Mouse (Mus musculus) forebrain, embryonic 13.5 days (tissue): ENCODE data around the gene Ptprr. TPM values are rescaled to one million over a fixed set of nuclear protein-coding genes. Genes with fewer than 3 reads are reported as not detected.

Source experiments
- ATAC-seq: fragments of 200-750 bp; cut with Nextera tagmentation; 2 replicates; pipeline ENCODE4 v1.8.0; 2017
- H3K27ac ChIP-seq: fragments of 300-500 bp; sonication (generic); 2 replicates; pipeline ENCODE4 v1.5.1; 2015; ENCODE audit warnings: inconsistent platforms, mild to moderate bottlenecking, moderate library complexity
- H3K27me3 ChIP-seq: fragments of 300-500 bp; sonication (generic); 2 replicates; pipeline ENCODE4 v1.6.1; 2015; ENCODE audit warnings: mild to moderate bottlenecking, inconsistent platforms
- H3K36me3 ChIP-seq: fragments of 300-500 bp; sonication (generic); 2 replicates; pipeline ENCODE4 v1.6.1; 2015; ENCODE audit warnings: mild to moderate bottlenecking, inconsistent platforms; ENCODE audit not compliant: poor library complexity, severe bottlenecking
- H3K4me1 ChIP-seq: fragments of 300-500 bp; sonication (generic); 2 replicates; pipeline ENCODE4 v1.6.1; 2015; ENCODE audit warnings: inconsistent platforms
- H3K4me2 ChIP-seq: fragments of 300-500 bp; sonication (generic); 2 replicates; pipeline ENCODE4 v1.6.1; 2015; ENCODE audit warnings: inconsistent platforms, mild to moderate bottlenecking, moderate library complexity
- H3K4me3 ChIP-seq: fragments of 300-500 bp; sonication (generic); 2 replicates; pipeline ENCODE4 v1.5.1; 2015; ENCODE audit warnings: mild to moderate bottlenecking, inconsistent platforms
- H3K9ac ChIP-seq: fragments of 300-500 bp; sonication (generic); 2 replicates; pipeline ENCODE4 v1.6.1; 2015; ENCODE audit warnings: mild to moderate bottlenecking, inconsistent platforms
- H3K9me3 ChIP-seq: fragments of 300-500 bp; sonication (generic); replicated peaks from 2 replicates; pipeline ENCODE4 v1.6.1; 2016; ENCODE audit warnings: inconsistent platforms
- WGBS: fragments of 180-500 bp; shearing (Covaris S2); methylation state at CpG from one replicate; pipeline ENCODE4 v1.1.7; 2015; 5-methylcytosine and 5-hydroxymethylcytosine counted together
- polyA plus RNA-seq: library from polyadenylated mRNA; unstranded; fragments of >200 nt; fragmentation: Nextera tagmentation; extraction: Ambion mirVana; gene quantifications from 2 replicates; pipeline ENCODE4 v1.2.1, GENCODE M21; 2015

Gene Ptprr
- 1.9 and 3.4 TPM in 2 replicates for polyA plus RNA-seq

GRCm38 (mm10) chr10:116017845-116018479, at the start of gene Ptprr:
Gene Ptprr (plus strand): TSS chr10:116018213.
- no peaks in the 10 kb centered on the region for H3K9me3 ChIP-seq
- H3K36me3 ChIP-seq, result no peaks in the 10 kb centered on the region
- peaks cover 17% of the 10 kb centered on the region for H3K4me1 ChIP-seq
- peak; percentile 98 for ATAC-seq
- peak within 1 kb of the TSS; percentile 70 for H3K9ac ChIP-seq
- no peaks in the 10 kb centered on the region for H3K27me3 ChIP-seq
- under 1% methylated on average over 19 of the region's 19 CpGs for WGBS
- peak within 1 kb of the TSS; percentile 40; the same call in 1 of the 2 replicates for H3K27ac ChIP-seq
- peak within 1 kb of the TSS; percentile 89 for H3K4me2 ChIP-seq
- H3K4me3 ChIP-seq, result peak within 1 kb of the TSS; percentile 60

GRCm38 (mm10) chr10:115976345-115976744, 41.7 kb upstream of the Ptprr start:
- Histone ChIP-seq H3K4me2 (no peak overlapping the region), H3K9me3 (no peaks in the 10 kb centered on the region), H3K4me3 (no peak overlapping the region), H3K9ac (no peak overlapping the region), H3K27me3 (no peaks in the 10 kb centered on the region), H3K27ac (no peak overlapping the region), H3K4me1 (no peaks in the 10 kb centered on the region), H3K36me3 (no peaks in the 10 kb centered on the region)
- WGBS, result 71% methylated on average over 7 of the region's 7 CpGs
- no peak for ATAC-seq

GRCm38 (mm10) chr10:115978992-115979391, 39.0 kb upstream of the Ptprr start:
- Histone ChIP-seq H3K36me3 (no peaks in the 10 kb centered on the region), H3K4me2 (no peak overlapping the region), H3K4me1 (no peaks in the 10 kb centered on the region), H3K27me3 (no peaks in the 10 kb centered on the region), H3K27ac (no peak overlapping the region), H3K4me3 (no peak overlapping the region), H3K9me3 (no peaks in the 10 kb centered on the region), H3K9ac (no peak overlapping the region)
- WGBS, result 74% methylated on average over 7 of the region's 7 CpGs
- no peak for ATAC-seq

- Histone ChIP-seq H3K9ac (no peak overlapping the region), H3K9me3 (no peaks in the 10 kb centered on the region), H3K4me2 (no peak overlapping the region), H3K27me3 (no peaks in the 10 kb centered on the region), H3K36me3 (no peaks in the 10 kb centered on the region), H3K4me3 (no peak overlapping the region), H3K27ac (no peak overlapping the region), H3K4me1 (no peaks in the 10 kb centered on the region)
- WGBS, result 90% methylated on average over 2 of the region's 2 CpGs
- ATAC-seq, result no peak
Measured at GRCm38 (mm10) chr10:115980018-115980417, 38.0 kb upstream of the Ptprr start.

GRCm38 (mm10) chr10:115984308-115984707, 33.7 kb upstream of the Ptprr start:
- Histone ChIP-seq H3K4me2 (no peak overlapping the region), H3K27ac (no peak overlapping the region), H3K9ac (no peak overlapping the region), H3K4me1 (no peaks in the 10 kb centered on the region), H3K27me3 (no peaks in the 10 kb centered on the region), H3K4me3 (no peak overlapping the region), H3K36me3 (no peaks in the 10 kb centered on the region), H3K9me3 (no peaks in the 10 kb centered on the region)
- no peak for ATAC-seq
- WGBS, result 68% methylated on average over 6 of the region's 6 CpGs

- Histone ChIP-seq H3K9ac (no peak overlapping the region), H3K36me3 (no peaks in the 10 kb centered on the region), H3K4me1 (no peaks in the 10 kb centered on the region), H3K4me3 (no peak overlapping the region), H3K4me2 (no peak overlapping the region), H3K9me3 (no peaks in the 10 kb centered on the region), H3K27me3 (no peaks in the 10 kb centered on the region), H3K27ac (no peak overlapping the region)
- no peak for ATAC-seq
- WGBS, result 76% methylated on average over 8 of the region's 8 CpGs
Measured at GRCm38 (mm10) chr10:116001838-116002237, 16.2 kb upstream of the Ptprr start.

GRCm38 (mm10) chr10:116006675-116007074, 11.3 kb upstream of the Ptprr start:
- H3K9ac ChIP-seq, result no peak overlapping the region
- H3K36me3 ChIP-seq, result no peaks in the 10 kb centered on the region
- no peak overlapping the region for H3K4me2 ChIP-seq
- no peak overlapping the region for H3K27ac ChIP-seq
- ATAC-seq, result peak; percentile 41; the same call in 1 of the 2 replicates
- no peak overlapping the region for H3K4me3 ChIP-seq
- H3K9me3 ChIP-seq, result no peaks in the 10 kb centered on the region
- no peaks in the 10 kb centered on the region for H3K27me3 ChIP-seq
- H3K4me1 ChIP-seq, result no peaks in the 10 kb centered on the region
- 40% methylated on average over 6 of the region's 6 CpGs for WGBS

- H3K9me3 ChIP-seq, result no peaks in the 10 kb centered on the region
- under 1% methylated on average over 17 of the region's 17 CpGs for WGBS
- peak overlapping the region; percentile 89 for H3K4me2 ChIP-seq
- 0 out of 2 replicates have a peak overlapping the region, but pooled peaks have one; percentile 25 for H3K27ac ChIP-seq
- H3K27me3 ChIP-seq, result no peaks in the 10 kb centered on the region
- peak overlapping the region; percentile 70 for H3K9ac ChIP-seq
- no peaks in the 10 kb centered on the region for H3K36me3 ChIP-seq
- peaks cover 17% of the 10 kb centered on the region for H3K4me1 ChIP-seq
- H3K4me3 ChIP-seq, result peak overlapping the region; percentile 60
- peak; percentile 83 for ATAC-seq
Measured at GRCm38 (mm10) chr10:116018480-116018891, 473 bp downstream of the Ptprr start.

- WGBS, result 3% methylated on average over 20 of the region's 20 CpGs
- no peak for ATAC-seq
- Histone ChIP-seq H3K4me1 (peaks cover 17% of the 10 kb centered on the region), H3K9me3 (no peaks in the 10 kb centered on the region), H3K9ac (peak overlapping the region; percentile 70), H3K27ac (0 out of 2 replicates have a peak overlapping the region, but pooled peaks have one; percentile 25), H3K27me3 (no peaks in the 10 kb centered on the region), H3K4me3 (peak overlapping the region; percentile 60), H3K4me2 (peak overlapping the region; percentile 89), H3K36me3 (no peaks in the 10 kb centered on the region)
Measured at GRCm38 (mm10) chr10:116019086-116019860, 1.3 kb downstream of the Ptprr start.

- peaks cover 17% of the 10 kb centered on the region for H3K4me1 ChIP-seq
- ATAC-seq, result no peak
- no peaks in the 10 kb centered on the region for H3K36me3 ChIP-seq
- H3K4me3 ChIP-seq, result no peak overlapping the region
- no peak overlapping the region for H3K4me2 ChIP-seq
- no peaks in the 10 kb centered on the region for H3K9me3 ChIP-seq
- H3K27me3 ChIP-seq, result no peaks in the 10 kb centered on the region
- WGBS, result 68% methylated on average over 3 of the region's 3 CpGs
- no peak overlapping the region for H3K27ac ChIP-seq
- H3K9ac ChIP-seq, result no peak overlapping the region
Measured at GRCm38 (mm10) chr10:116021081-116021480, 3.1 kb downstream of the Ptprr start.

- 84% methylated on average over 1 of the region's 1 CpGs for WGBS
- no peak for ATAC-seq
- Histone ChIP-seq H3K4me2 (no peak overlapping the region), H3K36me3 (no peaks in the 10 kb centered on the region), H3K4me3 (no peak overlapping the region), H3K27ac (no peak overlapping the region), H3K27me3 (no peaks in the 10 kb centered on the region), H3K4me1 (no peaks in the 10 kb centered on the region), H3K9ac (no peak overlapping the region), H3K9me3 (peaks cover 3% of the 10 kb centered on the region; the same call in 1 of the 2 replicates)
Measured at GRCm38 (mm10) chr10:116038150-116038549, 20.1 kb downstream of the Ptprr start.

- WGBS, result 90% methylated on average over 5 of the region's 5 CpGs
- Histone ChIP-seq H3K36me3 (no peaks in the 10 kb centered on the region), H3K4me2 (no peak overlapping the region), H3K4me1 (no peaks in the 10 kb centered on the region), H3K4me3 (no peak overlapping the region), H3K9me3 (no peaks in the 10 kb centered on the region), H3K27ac (no peak overlapping the region), H3K27me3 (no peaks in the 10 kb centered on the region), H3K9ac (no peak overlapping the region)
- ATAC-seq, result no peak
Measured at GRCm38 (mm10) chr10:116075954-116076353, 57.9 kb downstream of the Ptprr start.
